Mouse (Mus musculus) heart, postnatal 10 days (tissue): ENCODE measurements at regions not wholly inside any gene's neighbourhood (a gene's known extent, or its start where the extent isn't known, plus 50 kb on each side); places are given as distances from the start of the nearest gene placed in this dataset.

Source experiments
- DNase-seq, 2 experiments: peaks; one replicate each; pipeline ENCODE4 v3.0.0; 2021
- intact Hi-C: fragments of 180-260 bp; cut with DNase I; formaldehyde crosslinking; loops from one replicate; pipeline ENCODE4 v1.15.1; 2025

GRCm38 (mm10) chr1:77592649-77593048 is 77.8 kb upstream of the Epha4 start:
- intact Hi-C loops = no loop called here
- no peak for DNase-seq

GRCm38 (mm10) chr1:77592248-77592647 is 77.4 kb upstream of the Epha4 start:
- intact Hi-C loops = no loop called here
- DNase-seq = no peak

GRCm38 (mm10) chr1:77589423-77589822 is 74.5 kb upstream of the Epha4 start:
- DNase-seq = peak in 1 of 2 experiments; percentile 2
- intact Hi-C loops = no loop called here

- DNase-seq = no peak
- intact Hi-C loops = no loop called here
These were observed 70.6 kb upstream of the Epha4 start for GRCm38 (mm10) chr1:77585520-77585919.

GRCm38 (mm10) chr1:77568081-77568480 is 53.2 kb upstream of the Epha4 start:
- intact Hi-C loops = no loop called here
- DNase-seq = no peak

- intact Hi-C loops = no loop called here
- DNase-seq = no peak
These were observed 52.8 kb upstream of the Epha4 start for GRCm38 (mm10) chr1:77567657-77568056.
